Mouse (Mus musculus) kidney, adult 18-20 months (tissue): ENCODE measurements around the gene Neo1.

Source experiments
- DNase-seq: peaks from one replicate; pipeline ENCODE4 v3.0.0; 2021

Gene Neo1

GRCm38 (mm10) chr9:59036159-59036731 lies at the start of gene Neo1:
Gene Neo1, minus strand, starts transcription at chr9:59036441.
- peak; percentile 90 for DNase-seq

- DNase-seq = no peak
Measured at GRCm38 (mm10) chr9:59075632-59076031, 39.4 kb upstream of the Neo1 start.

DNA sequence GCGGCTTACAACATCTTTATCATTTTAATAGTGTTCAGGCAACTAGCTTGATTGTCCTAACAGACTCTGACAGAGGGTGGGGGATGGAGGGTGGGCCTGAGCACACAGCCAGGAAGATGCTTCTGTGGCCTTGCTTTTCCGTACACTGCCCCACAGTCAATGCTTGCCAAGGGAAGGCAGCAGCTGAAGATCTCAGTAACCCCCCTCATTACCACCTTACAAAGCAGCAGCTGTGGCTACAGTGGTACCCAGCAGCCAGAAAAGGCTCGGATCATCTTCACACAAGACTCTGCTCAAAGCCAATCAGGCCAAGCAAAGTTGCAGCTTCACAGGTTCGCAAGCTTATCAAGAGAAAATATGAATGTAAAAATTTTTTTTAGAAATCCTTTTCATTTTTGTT lies 37.6 kb upstream of the Neo1 start:
- DNase-seq = no peak

- DNase-seq = no peak
Measured at GRCm38 (mm10) chr9:59072076-59072777, 36.0 kb upstream of the Neo1 start.

DNA sequence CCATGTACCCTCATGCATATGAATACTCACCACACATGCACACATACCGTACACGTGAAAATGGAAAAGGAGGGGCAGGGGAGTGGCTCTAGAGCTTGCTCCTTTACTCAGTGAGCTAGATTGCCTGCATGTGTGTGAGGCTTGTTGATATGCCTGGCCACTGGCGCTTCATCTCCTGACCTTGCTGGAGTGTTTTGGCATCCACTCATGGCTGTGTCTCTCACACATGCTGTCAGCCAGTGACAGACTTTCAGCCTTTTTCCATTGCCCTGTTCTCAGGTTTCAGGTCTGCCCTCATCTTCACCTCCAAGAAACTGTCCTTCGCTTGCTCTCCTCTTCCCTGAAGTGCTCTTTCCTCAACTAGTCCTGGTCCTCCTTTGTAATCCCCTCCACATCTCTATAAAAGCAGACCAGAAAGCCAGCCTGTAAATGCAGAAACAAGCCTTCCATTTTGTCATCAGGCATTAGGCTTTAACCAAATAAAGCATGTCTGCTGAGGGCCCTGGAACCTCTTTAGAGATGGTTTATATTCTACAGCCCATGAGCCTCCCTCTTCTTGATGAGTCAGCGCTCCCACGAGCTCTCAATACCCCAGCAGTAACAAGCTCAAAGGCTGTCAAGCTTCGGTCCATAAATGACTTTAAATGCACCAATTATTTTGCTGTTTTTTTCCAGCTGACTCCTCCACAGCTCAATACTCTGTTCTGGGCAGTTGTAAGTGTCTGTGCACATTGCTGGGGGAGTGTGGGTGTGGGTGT lies 35.2 kb upstream of the Neo1 start:
- DNase-seq = no peak

DNA sequence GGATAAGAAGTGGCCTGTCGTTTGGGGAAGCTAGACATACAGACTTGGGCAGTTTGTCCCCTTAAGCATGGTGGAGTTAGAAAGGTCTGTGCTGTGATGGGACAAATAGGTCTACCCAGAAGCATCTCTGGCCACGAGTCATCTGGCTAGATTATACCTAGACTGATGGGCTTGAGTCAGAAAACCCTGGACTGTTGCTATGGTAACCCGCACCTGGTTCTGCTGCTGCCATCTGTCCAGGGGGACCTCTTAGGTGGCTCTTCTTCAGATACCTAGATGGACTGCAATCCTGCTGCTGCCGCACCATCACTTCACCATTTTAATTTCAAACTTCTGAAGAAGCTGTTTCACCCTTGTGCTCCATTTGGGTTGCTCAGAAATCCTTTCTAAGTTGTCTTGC lies 34.0 kb upstream of the Neo1 start:
- no peak for DNase-seq

DNA sequence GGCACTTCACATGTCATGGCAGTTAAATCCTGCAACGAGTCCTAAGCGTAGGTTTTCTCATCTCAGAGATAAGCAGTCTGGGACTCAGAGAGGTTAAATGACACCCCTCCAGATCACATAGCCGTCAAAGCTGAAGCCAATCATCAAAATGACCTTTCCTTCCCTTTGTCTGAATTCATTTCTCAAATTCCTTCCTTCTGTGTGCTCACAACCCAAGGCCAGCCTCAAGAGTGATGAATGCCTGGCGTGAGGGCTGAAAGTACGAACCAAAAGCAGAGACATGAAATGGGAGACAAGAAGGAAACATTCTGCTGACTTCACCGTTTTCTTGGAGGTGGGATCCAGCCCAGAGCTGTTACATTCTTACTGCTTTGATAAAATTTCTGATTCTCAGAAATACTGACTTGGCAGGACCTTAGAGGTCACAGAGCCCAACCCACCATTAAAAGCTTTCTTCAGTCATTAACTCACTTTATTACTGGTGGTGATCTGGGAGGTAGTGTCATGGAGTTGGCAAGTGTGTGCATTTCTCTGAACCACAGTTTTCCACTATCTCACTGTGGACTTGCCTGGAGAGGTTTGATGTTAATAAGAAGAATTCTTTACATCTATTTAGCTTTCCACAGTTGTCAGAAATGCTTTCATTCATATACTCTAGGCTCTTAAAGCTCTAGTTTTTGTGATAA lies 29.5 kb upstream of the Neo1 start:
- DNase-seq = no peak

DNA sequence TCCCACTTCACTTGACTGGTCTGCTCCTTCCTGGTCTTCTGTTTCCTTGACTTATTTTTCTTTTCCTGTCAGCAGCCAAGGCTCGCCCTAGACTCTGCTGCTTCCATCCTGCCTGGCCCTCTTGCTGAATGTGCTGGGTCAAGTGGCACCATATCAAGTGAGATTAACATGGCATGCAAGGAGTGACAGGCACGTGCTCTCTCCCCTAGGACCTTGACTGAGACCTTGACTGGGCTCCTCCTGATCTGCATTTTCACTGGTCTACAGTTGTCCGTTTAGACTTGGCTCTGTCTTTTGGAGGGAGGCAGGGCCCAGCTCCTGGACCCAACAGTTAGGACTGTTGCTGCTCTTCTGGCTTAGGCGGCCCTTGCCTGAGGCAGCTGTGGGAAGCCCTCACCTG lies 26.2 kb upstream of the Neo1 start:
- no peak for DNase-seq

GRCm38 (mm10) chr9:59060026-59060605 lies 23.9 kb upstream of the Neo1 start:
- no peak for DNase-seq

DNA sequence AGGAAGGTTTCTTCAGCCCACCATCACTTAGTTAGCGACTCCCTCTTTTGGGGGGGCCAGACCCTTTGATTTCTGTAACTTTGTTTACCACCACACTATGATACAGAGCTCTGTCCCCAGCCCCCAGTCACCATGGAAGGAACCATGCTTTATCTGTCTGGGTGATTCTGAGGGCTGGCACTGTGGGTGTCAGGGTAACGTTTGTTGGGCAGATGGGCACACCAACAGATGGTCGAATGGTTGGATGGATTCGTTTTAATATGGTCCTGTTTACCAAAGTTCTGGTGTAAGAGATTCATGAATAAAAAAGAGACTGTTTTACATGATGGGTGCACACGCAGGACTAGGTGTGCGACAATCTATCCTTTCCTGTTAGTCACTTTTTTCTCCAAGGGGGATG lies 22.9 kb upstream of the Neo1 start:
- no peak for DNase-seq

- no peak for DNase-seq
Measured at GRCm38 (mm10) chr9:59058060-59058459, 21.8 kb upstream of the Neo1 start.

GRCm38 (mm10) chr9:59056281-59056680 lies 20.0 kb upstream of the Neo1 start:
- peak; percentile 5 for DNase-seq

GRCm38 (mm10) chr9:59041805-59042204 lies 5.6 kb upstream of the Neo1 start:
- no peak for DNase-seq

DNA sequence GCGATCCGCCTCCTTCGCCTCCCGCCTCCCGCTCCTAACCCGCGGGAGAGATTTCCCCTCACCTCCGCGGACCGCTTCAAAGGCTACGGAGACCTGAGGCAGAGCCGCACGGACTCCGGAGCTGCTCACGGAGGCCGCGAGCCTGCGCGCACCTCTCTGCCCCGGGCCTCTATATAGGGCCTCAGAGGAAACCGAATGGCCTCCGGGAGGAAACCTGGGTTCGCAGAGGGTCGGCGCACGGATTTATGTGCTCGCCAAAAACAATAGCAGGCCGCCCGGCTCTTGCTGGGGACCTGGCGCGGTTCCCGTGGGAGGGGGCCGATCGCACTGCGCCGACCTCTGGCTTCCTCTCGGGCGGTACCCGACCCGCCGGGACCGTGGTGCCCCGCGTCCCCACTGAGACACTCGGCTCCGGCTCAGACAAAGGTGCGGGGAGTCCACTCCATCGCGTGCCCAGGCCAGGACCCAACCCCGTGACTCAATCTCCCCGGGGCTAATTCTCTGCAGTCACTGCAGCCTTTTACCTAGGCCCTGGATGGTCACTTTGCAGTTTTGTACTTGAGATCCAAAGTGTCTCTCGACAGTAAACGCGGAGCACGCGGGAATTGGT lies 596 bp upstream of the Neo1 start:
- DNase-seq = no peak

DNA sequence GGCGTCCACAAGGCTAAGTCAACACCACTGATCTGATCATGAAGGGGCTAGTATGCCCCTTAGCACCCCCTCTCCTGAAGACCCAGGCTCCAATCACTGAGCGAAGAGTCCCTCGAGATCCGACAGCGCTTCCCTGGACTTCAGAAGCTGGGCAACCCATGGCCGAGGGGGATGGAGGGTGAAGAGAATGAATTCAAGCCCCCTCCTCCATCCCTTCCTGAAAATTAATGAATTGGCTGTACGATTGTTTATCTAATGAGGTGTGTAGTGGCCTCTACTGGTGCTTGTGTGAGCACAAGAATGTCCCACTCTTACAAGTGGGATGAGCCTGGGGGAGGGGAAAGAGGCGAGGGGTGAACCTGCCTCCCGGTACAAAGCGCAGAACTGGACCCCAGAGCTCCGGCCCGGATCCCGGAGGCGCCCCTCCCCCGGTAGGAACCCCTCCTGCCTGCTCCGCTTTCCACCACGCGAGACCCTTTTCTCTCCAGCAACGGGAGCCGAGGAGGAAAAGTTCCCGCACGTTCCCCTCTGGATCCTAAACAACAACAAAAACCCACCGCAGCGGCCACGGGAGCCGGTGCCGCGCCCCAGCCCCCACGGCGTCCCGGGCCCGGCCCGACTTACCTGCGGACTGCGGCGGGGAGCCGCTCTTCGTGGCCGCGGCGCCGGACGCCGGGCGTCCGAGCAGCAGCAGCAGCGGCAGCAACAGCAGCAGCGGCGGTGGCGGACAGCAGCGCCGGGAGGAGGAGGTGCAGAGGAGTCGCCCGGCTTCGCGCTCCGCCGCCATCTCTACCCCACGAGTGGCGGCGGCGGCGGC lies 691 bp downstream of the Neo1 start:
- DNase-seq = no peak

GRCm38 (mm10) chr9:59034836-59035235 lies 1.4 kb downstream of the Neo1 start:
- no peak for DNase-seq

- no peak for DNase-seq
Measured at GRCm38 (mm10) chr9:59033492-59033891, 2.7 kb downstream of the Neo1 start.

GRCm38 (mm10) chr9:59024245-59024844 lies 11.9 kb downstream of the Neo1 start:
- no peak for DNase-seq

GRCm38 (mm10) chr9:59016060-59016719 lies 20.1 kb downstream of the Neo1 start:
- no peak for DNase-seq

GRCm38 (mm10) chr9:59013365-59013764 lies 22.9 kb downstream of the Neo1 start:
- DNase-seq = no peak
